Mouse (Mus musculus) layer of hippocampus, adult 9-11 months (tissue): ENCODE measurements around the gene Gins2.

ENCODE experiments used
- DNase-seq: peaks from one replicate; pipeline ENCODE4 v3.0.0; 2022

Gene Gins2

GRCm38 (mm10) chr8:120563851-120564837 lies 25.0 kb downstream of the Gins2 start:
- DNase-seq: peak; percentile 94

GRCm38 (mm10) chr8:120563348-120563724 lies 25.8 kb downstream of the Gins2 start:
- no peak for DNase-seq

- no peak for DNase-seq
Measured at GRCm38 (mm10) chr8:120562680-120563347, 26.3 kb downstream of the Gins2 start.

- no peak for DNase-seq
Measured at GRCm38 (mm10) chr8:120561539-120562435, 27.3 kb downstream of the Gins2 start.

GRCm38 (mm10) chr8:120560535-120560934 lies 28.6 kb downstream of the Gins2 start:
- no peak for DNase-seq

- DNase-seq: no peak
Measured at GRCm38 (mm10) chr8:120559654-120560053, 29.4 kb downstream of the Gins2 start.

GRCm38 (mm10) chr8:120558162-120558561 lies 30.9 kb downstream of the Gins2 start:
- no peak for DNase-seq

GRCm38 (mm10) chr8:120557170-120557965 lies 31.7 kb downstream of the Gins2 start:
- DNase-seq: peak; percentile 91

- no peak for DNase-seq
Measured at GRCm38 (mm10) chr8:120556198-120556892, 32.8 kb downstream of the Gins2 start.

GRCm38 (mm10) chr8:120554466-120555039 lies 34.6 kb downstream of the Gins2 start:
- DNase-seq: no peak

GRCm38 (mm10) chr8:120553441-120554123 lies 35.5 kb downstream of the Gins2 start:
- no peak for DNase-seq

- DNase-seq: no peak
Measured at GRCm38 (mm10) chr8:120552509-120552908, 36.6 kb downstream of the Gins2 start.

GRCm38 (mm10) chr8:120551677-120551980 lies 37.5 kb downstream of the Gins2 start:
- DNase-seq: no peak

GRCm38 (mm10) chr8:120550937-120551676 lies 38.0 kb downstream of the Gins2 start:
- no peak for DNase-seq

GRCm38 (mm10) chr8:120550430-120550829 lies 38.7 kb downstream of the Gins2 start:
- no peak for DNase-seq

- no peak for DNase-seq
Measured at GRCm38 (mm10) chr8:120549922-120550321, 39.2 kb downstream of the Gins2 start.

GRCm38 (mm10) chr8:120549321-120549921 lies 39.7 kb downstream of the Gins2 start:
- no peak for DNase-seq

GRCm38 (mm10) chr8:120548313-120548761 lies 40.8 kb downstream of the Gins2 start:
- DNase-seq: peak; percentile 84

- no peak for DNase-seq
Measured at GRCm38 (mm10) chr8:120547562-120547961, 41.5 kb downstream of the Gins2 start.
